Mouse (Mus musculus): ENCODE results near the gene Gm10337. TPM values are rescaled to one million over a fixed set of nuclear protein-coding genes. Genes with fewer than 3 reads are reported as not detected.

Gm10337 gene
- polyA plus RNA-seq, 1 experiment = not detected

DNA sequence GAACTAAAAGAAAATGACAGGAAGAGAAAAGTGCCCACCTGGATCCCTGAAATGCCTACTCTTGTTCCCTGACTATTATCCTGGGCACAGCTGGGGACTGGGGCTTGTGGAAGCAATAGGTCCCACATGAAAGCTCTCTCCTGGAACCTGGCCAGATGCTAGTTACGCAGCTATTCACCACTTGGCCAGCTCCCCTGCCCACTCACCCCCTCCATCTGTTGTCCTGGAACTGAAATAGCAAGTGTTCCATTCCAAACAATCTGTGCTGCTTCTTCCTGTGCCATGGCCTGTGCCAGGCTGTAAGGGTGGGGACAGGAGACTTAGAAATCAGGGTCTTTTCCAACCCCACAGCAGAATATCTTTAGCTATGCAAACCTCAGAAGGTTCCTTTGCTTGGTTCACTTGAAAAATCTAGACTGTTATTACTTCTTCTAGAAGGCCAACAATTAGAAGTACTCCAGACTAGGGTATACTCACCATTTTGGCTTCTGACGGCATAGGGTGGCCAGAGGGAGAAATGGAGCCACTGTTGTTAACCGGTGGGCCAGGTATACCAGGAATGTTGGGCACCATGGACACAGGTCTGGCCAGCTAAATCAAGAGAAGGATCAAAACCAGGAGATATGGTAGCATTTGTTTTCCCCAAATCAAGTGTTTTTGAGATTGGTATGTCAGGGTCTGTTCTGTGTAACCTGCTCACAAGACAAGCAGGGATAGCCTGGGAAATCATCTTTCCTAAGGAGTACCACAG is 43.3 kb downstream of the Gm10337 start:
- Histone ChIP-seq H3K27me3 (ENCODE audit: control insufficient read depth, insufficient read depth, low read length) (no peaks in the 10 kb centered on the region), H3K27ac (ENCODE audit: control insufficient read depth, insufficient read depth, low read length) (no peak overlapping the region), H3K4me1 (replicated peaks; ENCODE audit: control insufficient read depth, insufficient read depth, low read length) (no peaks in the 10 kb centered on the region), H3K4me3 (ENCODE audit: control insufficient read depth, insufficient read depth, low read length) (no peak overlapping the region), H3K36me3 (ENCODE audit: control insufficient read depth, insufficient read depth, low read length) (peaks cover 53% of the 10 kb centered on the region)
- TF ChIP-seq POLR2A (IDR thresholded peaks at IDR 0.05; ENCODE audit: control insufficient read depth, extremely low read depth, insufficient read depth, low read length, poor library complexity) (no peak), CTCF (IDR thresholded peaks at IDR 0.05; ENCODE audit: borderline replicate concordance, control insufficient read depth, extremely low read depth, insufficient read depth, low read length, poor library complexity) (no peak)
- 96% methylated on average over 3 of the region's 3 CpGs for WGBS
- DNase-seq = no peak

DNA sequence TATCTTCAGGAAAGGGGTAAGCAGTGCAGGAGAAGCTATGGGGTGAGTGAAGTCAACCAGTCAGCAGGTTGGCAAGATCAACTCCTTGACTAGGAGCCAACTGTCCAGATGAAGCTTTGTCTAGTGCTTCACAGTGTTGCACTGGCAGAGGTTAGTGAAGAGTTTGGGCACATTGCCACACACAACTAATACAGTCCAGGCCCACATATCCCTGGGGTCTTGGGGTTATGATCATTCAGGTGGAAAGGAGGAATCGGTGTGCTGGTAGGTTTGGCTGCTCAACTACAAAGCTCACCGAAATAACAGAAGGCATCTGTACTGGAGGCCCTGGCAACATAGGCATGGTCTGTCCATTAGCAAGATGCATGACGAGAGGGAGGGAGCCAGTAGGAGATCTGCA is 44.0 kb downstream of the Gm10337 start:
- DNase-seq = no peak
- Histone ChIP-seq H3K36me3 (ENCODE audit: control insufficient read depth, insufficient read depth, low read length) (peaks cover 60% of the 10 kb centered on the region), H3K4me3 (ENCODE audit: control insufficient read depth, insufficient read depth, low read length) (no peak overlapping the region), H3K27ac (ENCODE audit: control insufficient read depth, insufficient read depth, low read length) (no peak overlapping the region), H3K27me3 (ENCODE audit: control insufficient read depth, insufficient read depth, low read length) (no peaks in the 10 kb centered on the region), H3K4me1 (replicated peaks; ENCODE audit: control insufficient read depth, insufficient read depth, low read length) (no peaks in the 10 kb centered on the region)
- TF ChIP-seq POLR2A (IDR thresholded peaks at IDR 0.05; ENCODE audit: control insufficient read depth, extremely low read depth, insufficient read depth, low read length, poor library complexity) (no peak), CTCF (IDR thresholded peaks at IDR 0.05; ENCODE audit: borderline replicate concordance, control insufficient read depth, extremely low read depth, insufficient read depth, low read length, poor library complexity) (no peak)
- WGBS = 93% methylated on average over 3 of the region's 3 CpGs

DNA sequence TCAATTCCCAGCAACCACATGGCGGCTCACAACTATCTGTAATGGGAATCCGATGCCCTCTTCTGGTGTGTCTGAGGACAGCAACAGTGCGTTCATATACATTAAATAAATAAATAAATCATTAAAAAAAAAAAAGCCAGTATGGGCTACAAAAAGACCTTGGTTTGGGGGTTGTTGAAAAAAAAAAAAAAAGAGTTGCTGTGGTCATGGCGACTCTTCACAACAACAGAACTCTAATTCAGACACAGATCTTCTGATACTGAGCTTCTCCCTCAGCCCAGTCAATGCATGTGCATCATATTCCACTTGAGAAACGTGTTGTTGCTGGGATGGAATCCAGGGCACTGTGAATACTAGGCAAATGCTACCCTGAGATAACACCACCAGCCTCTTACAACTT is 49.1 kb downstream of the Gm10337 start:
- 99% methylated on average over 5 of the region's 5 CpGs for WGBS
- Histone ChIP-seq H3K27me3 (ENCODE audit: control insufficient read depth, insufficient read depth, low read length) (no peaks in the 10 kb centered on the region), H3K27ac (ENCODE audit: control insufficient read depth, insufficient read depth, low read length) (no peak overlapping the region), H3K36me3 (ENCODE audit: control insufficient read depth, insufficient read depth, low read length) (peaks cover 48% of the 10 kb centered on the region), H3K4me3 (ENCODE audit: control insufficient read depth, insufficient read depth, low read length) (no peak overlapping the region), H3K4me1 (replicated peaks; ENCODE audit: control insufficient read depth, insufficient read depth, low read length) (no peaks in the 10 kb centered on the region)
- no peak for TF ChIP-seq POLR2A (IDR thresholded peaks at IDR 0.05; ENCODE audit: control insufficient read depth, extremely low read depth, insufficient read depth, low read length, poor library complexity)
- no peak for TF ChIP-seq CTCF (IDR thresholded peaks at IDR 0.05; ENCODE audit: borderline replicate concordance, control insufficient read depth, extremely low read depth, insufficient read depth, low read length, poor library complexity)
- no peak for DNase-seq

Other genes starting within 250 kb of the Gm10337 start
- gene Rarg, start 246.2 kb upstream of the Gm10337 start, polyA plus RNA-seq (2012; rRNA removed) = 18.9 and 23.7 TPM in 2 replicates
- gene Gm9918, start 233.2 kb upstream of the Gm10337 start, polyA plus RNA-seq (2012; rRNA removed) = 0.30 and 0.31 TPM in 2 replicates
- 87.9 and 92.5 TPM in 2 replicates for gene Mfsd5, start 224.3 kb upstream of the Gm10337 start, polyA plus RNA-seq (2012; rRNA removed)
- gene Espl1, start 207.5 kb upstream of the Gm10337 start, polyA plus RNA-seq (2012; rRNA removed) = 51.5 and 55.6 TPM in 2 replicates
- 76.0 and 93.2 TPM in 2 replicates for gene Pfdn5, start 177.6 kb upstream of the Gm10337 start, polyA plus RNA-seq (2012; rRNA removed)
- gene Myg1, start 172.0 kb upstream of the Gm10337 start, polyA plus RNA-seq (2012; rRNA removed) = 104 and 105 TPM in 2 replicates
- 106 and 107 TPM in 2 replicates for gene Aaas, start 153.0 kb upstream of the Gm10337 start, polyA plus RNA-seq (2012; rRNA removed)
- 0.13 and 0.23 TPM in 2 replicates for gene Sp7, start 136.5 kb upstream of the Gm10337 start, polyA plus RNA-seq (2012; rRNA removed)
- 45.0 and 52.1 TPM in 2 replicates for gene Sp1, start 97.6 kb upstream of the Gm10337 start, polyA plus RNA-seq (2012; rRNA removed)
- 0.65 and 1.7 TPM in 2 replicates for gene Amhr2, start 58.4 kb upstream of the Gm10337 start, polyA plus RNA-seq (2012; rRNA removed)
- 109 and 123 TPM in 2 replicates for gene Prr13, start 44.7 kb upstream of the Gm10337 start, polyA plus RNA-seq (2012; rRNA removed)
- 846 and 935 TPM in 2 replicates for gene Pcbp2, start 33.2 kb upstream of the Gm10337 start, polyA plus RNA-seq (2012; rRNA removed)
- 11.3 and 12.7 TPM in 2 replicates for gene Map3k12, start 13.3 kb downstream of the Gm10337 start, polyA plus RNA-seq (2012; rRNA removed)
- 133 and 166 TPM in 2 replicates for gene Tarbp2, start 14.5 kb downstream of the Gm10337 start, polyA plus RNA-seq (2012; rRNA removed)
- 10.8 and 11.7 TPM in 2 replicates for gene Npff, start 21.2 kb downstream of the Gm10337 start, polyA plus RNA-seq (2012; rRNA removed)
- not detected in 2 replicates for gene Gm28047, start 121.3 kb downstream of the Gm10337 start, polyA plus RNA-seq (2012; rRNA removed)
- gene Atf7, start 121.7 kb downstream of the Gm10337 start, polyA plus RNA-seq (2012; rRNA removed) = 129 and 140 TPM in 2 replicates
- 378 and 434 TPM in 2 replicates for gene Atp5g2, start 168.6 kb downstream of the Gm10337 start, polyA plus RNA-seq (2012; rRNA removed)
- 74.7 and 77.5 TPM in 2 replicates for gene Calcoco1, start 218.5 kb downstream of the Gm10337 start, polyA plus RNA-seq (2012; rRNA removed)